Mouse (Mus musculus) hindbrain, embryonic 10.5 days (tissue): ENCODE data around the gene Prrg2. TPM values are rescaled to one million over a fixed set of nuclear protein-coding genes. Genes with fewer than 3 reads are reported as not detected.

Source experiments
- DNase-seq: peaks from one replicate; pipeline ENCODE4 v3.0.0-alpha.2; 2017; ENCODE audit warnings: low spot score
- H3K27ac ChIP-seq: fragments of 300-500 bp; sonication (generic); 2 replicates; pipeline ENCODE4 v1.5.1; 2016; ENCODE audit warnings: mild to moderate bottlenecking, moderate library complexity
- H3K27me3 ChIP-seq: fragments of 300-500 bp; sonication (generic); 2 replicates; pipeline ENCODE4 v1.6.1; 2016; ENCODE audit warnings: mild to moderate bottlenecking; ENCODE audit not compliant: poor library complexity, insufficient read depth, severe bottlenecking
- H3K36me3 ChIP-seq: fragments of 300-500 bp; sonication (generic); 2 replicates; pipeline ENCODE4 v1.6.1; 2016; ENCODE audit warnings: mild to moderate bottlenecking, moderate library complexity
- H3K4me1 ChIP-seq: fragments of 300-500 bp; sonication (generic); replicated peaks from 2 replicates; pipeline ENCODE4 v1.6.1; 2016; ENCODE audit warnings: mild to moderate bottlenecking
- H3K4me3 ChIP-seq: fragments of 300-500 bp; sonication (generic); 2 replicates; pipeline ENCODE4 v1.5.1; 2016; ENCODE audit warnings: mild to moderate bottlenecking, moderate library complexity
- H3K9me3 ChIP-seq: fragments of 300-500 bp; sonication (generic); 2 replicates; pipeline ENCODE4 v1.6.1; 2016; ENCODE audit warnings: mild to moderate bottlenecking, moderate library complexity
- WGBS: fragments of 180-500 bp; shearing (Covaris S2); methylation state at CpG from one replicate; pipeline ENCODE4 v1.1.7; 2016; 5-methylcytosine and 5-hydroxymethylcytosine counted together
- polyA plus RNA-seq: library from polyadenylated mRNA; unstranded; fragments of >200 nt; fragmentation: Nextera tagmentation; extraction: Ambion mirVana; gene quantifications from 2 replicates; pipeline ENCODE4 v1.2.1, GENCODE M21; 2016

Prrg2 gene
- polyA plus RNA-seq, 1 experiment from 2014 or later = 18.6 TPM

GRCm38 (mm10) chr7:45082401-45083299, 20.2 kb upstream of the Prrg2 start:
- Histone ChIP-seq H3K4me1 (peaks cover 12% of the 10 kb centered on the region; the same call in 1 of the 2 replicates), H3K9me3 (peaks cover 4% of the 10 kb centered on the region; the same call in 1 of the 2 replicates), H3K27ac (no peak overlapping the region), H3K4me3 (0 out of 2 replicates have a peak overlapping the region, but pooled peaks have one; percentile 18), H3K27me3 (no peaks in the 10 kb centered on the region), H3K36me3 (peaks cover 56% of the 10 kb centered on the region)
- no peak for DNase-seq
- 68% methylated on average over 25 of the region's 25 CpGs for WGBS

- peaks cover 56% of the 10 kb centered on the region for H3K36me3 ChIP-seq
- WGBS = 45% methylated on average over 5 of the region's 5 CpGs
- peaks cover 12% of the 10 kb centered on the region; the same call in 1 of the 2 replicates for H3K4me1 ChIP-seq
- H3K4me3 ChIP-seq = no peak overlapping the region
- no peak overlapping the region for H3K27ac ChIP-seq
- peaks cover 2% of the 10 kb centered on the region; the same call in 1 of the 2 replicates for H3K9me3 ChIP-seq
- no peaks in the 10 kb centered on the region for H3K27me3 ChIP-seq
- DNase-seq = no peak
Measured at GRCm38 (mm10) chr7:45081016-45081415, 18.5 kb upstream of the Prrg2 start.

GRCm38 (mm10) chr7:45079856-45080255, 17.4 kb upstream of the Prrg2 start:
- Histone ChIP-seq H3K36me3 (peaks cover 57% of the 10 kb centered on the region), H3K27me3 (no peaks in the 10 kb centered on the region), H3K9me3 (no peaks in the 10 kb centered on the region), H3K4me1 (peaks cover 12% of the 10 kb centered on the region; the same call in 1 of the 2 replicates), H3K4me3 (no peak overlapping the region), H3K27ac (no peak overlapping the region)
- DNase-seq = peak; percentile 90
- WGBS = 1% methylated on average over 10 of the region's 10 CpGs

- H3K4me1 ChIP-seq = peaks cover 12% of the 10 kb centered on the region; the same call in 1 of the 2 replicates
- no peak overlapping the region for H3K27ac ChIP-seq
- peaks cover 58% of the 10 kb centered on the region for H3K36me3 ChIP-seq
- WGBS = 41% methylated on average over 9 of the region's 9 CpGs
- no peaks in the 10 kb centered on the region for H3K27me3 ChIP-seq
- no peak overlapping the region for H3K4me3 ChIP-seq
- H3K9me3 ChIP-seq = no peaks in the 10 kb centered on the region
- DNase-seq = peak; percentile 74
Measured at GRCm38 (mm10) chr7:45078513-45078912, 16.0 kb upstream of the Prrg2 start.

GRCm38 (mm10) chr7:45077829-45078228, 15.4 kb upstream of the Prrg2 start:
- no peaks in the 10 kb centered on the region for H3K27me3 ChIP-seq
- H3K4me1 ChIP-seq = peaks cover 7% of the 10 kb centered on the region; the same call in 1 of the 2 replicates
- no peak for DNase-seq
- H3K36me3 ChIP-seq = peaks cover 54% of the 10 kb centered on the region
- no peak overlapping the region for H3K4me3 ChIP-seq
- H3K27ac ChIP-seq = no peak overlapping the region
- H3K9me3 ChIP-seq = no peaks in the 10 kb centered on the region
- WGBS = 93% methylated on average over 2 of the region's 2 CpGs

- DNase-seq = no peak
- WGBS = 89% methylated on average over 14 of the region's 14 CpGs
- 0 out of 2 replicates have a peak, but pooled peaks cover 4% of the 10 kb centered on the region for H3K4me1 ChIP-seq
- no peaks in the 10 kb centered on the region for H3K27me3 ChIP-seq
- no peaks in the 10 kb centered on the region for H3K9me3 ChIP-seq
- peaks cover 49% of the 10 kb centered on the region for H3K36me3 ChIP-seq
- H3K4me3 ChIP-seq = no peak overlapping the region
- H3K27ac ChIP-seq = no peak overlapping the region
Measured at GRCm38 (mm10) chr7:45077322-45077721, 14.8 kb upstream of the Prrg2 start.

- no peak for DNase-seq
- H3K27me3 ChIP-seq = no peaks in the 10 kb centered on the region
- H3K4me1 ChIP-seq = 0 out of 2 replicates have a peak, but pooled peaks cover 4% of the 10 kb centered on the region
- H3K4me3 ChIP-seq = no peak overlapping the region
- 90% methylated on average over 30 of the region's 30 CpGs for WGBS
- no peak overlapping the region for H3K27ac ChIP-seq
- no peaks in the 10 kb centered on the region for H3K9me3 ChIP-seq
- H3K36me3 ChIP-seq = peaks cover 52% of the 10 kb centered on the region
Measured at GRCm38 (mm10) chr7:45076501-45076900, 14.0 kb upstream of the Prrg2 start.

- Histone ChIP-seq H3K27me3 (no peaks in the 10 kb centered on the region), H3K4me3 (no peak overlapping the region), H3K4me1 (0 out of 2 replicates have a peak, but pooled peaks cover 4% of the 10 kb centered on the region), H3K27ac (no peak overlapping the region), H3K36me3 (peaks cover 52% of the 10 kb centered on the region), H3K9me3 (no peaks in the 10 kb centered on the region)
- WGBS = 90% methylated on average over 4 of the region's 4 CpGs
- DNase-seq = no peak
Measured at GRCm38 (mm10) chr7:45075405-45075804, 12.9 kb upstream of the Prrg2 start.

- Histone ChIP-seq H3K27me3 (no peaks in the 10 kb centered on the region), H3K4me3 (no peak overlapping the region), H3K9me3 (no peaks in the 10 kb centered on the region), H3K27ac (no peak overlapping the region), H3K4me1 (no peaks in the 10 kb centered on the region), H3K36me3 (peaks cover 52% of the 10 kb centered on the region)
- WGBS = 88% methylated on average over 12 of the region's 12 CpGs
- DNase-seq = no peak
Measured at GRCm38 (mm10) chr7:45073949-45074348, 11.5 kb upstream of the Prrg2 start.

- H3K4me3 ChIP-seq = no peak overlapping the region
- WGBS = 79% methylated on average over 7 of the region's 7 CpGs
- no peaks in the 10 kb centered on the region for H3K9me3 ChIP-seq
- no peaks in the 10 kb centered on the region for H3K27me3 ChIP-seq
- H3K36me3 ChIP-seq = peaks cover 52% of the 10 kb centered on the region
- no peaks in the 10 kb centered on the region for H3K4me1 ChIP-seq
- no peak overlapping the region for H3K27ac ChIP-seq
- DNase-seq = no peak
Measured at GRCm38 (mm10) chr7:45073171-45073707, 10.8 kb upstream of the Prrg2 start.

- H3K4me3 ChIP-seq = no peak overlapping the region
- peaks cover 44% of the 10 kb centered on the region for H3K36me3 ChIP-seq
- no peaks in the 10 kb centered on the region for H3K9me3 ChIP-seq
- H3K4me1 ChIP-seq = no peaks in the 10 kb centered on the region
- 72% methylated on average over 2 of the region's 2 CpGs for WGBS
- no peak for DNase-seq
- H3K27me3 ChIP-seq = no peaks in the 10 kb centered on the region
- H3K27ac ChIP-seq = no peak overlapping the region
Measured at GRCm38 (mm10) chr7:45072230-45072629, 9.8 kb upstream of the Prrg2 start.

- 93% methylated on average over 2 of the region's 2 CpGs for WGBS
- no peak for DNase-seq
- Histone ChIP-seq H3K4me3 (no peak overlapping the region), H3K4me1 (no peaks in the 10 kb centered on the region; the same call in 1 of the 2 replicates), H3K9me3 (no peaks in the 10 kb centered on the region), H3K36me3 (peaks cover 19% of the 10 kb centered on the region), H3K27ac (no peak overlapping the region), H3K27me3 (no peaks in the 10 kb centered on the region)
Measured at GRCm38 (mm10) chr7:45069671-45070070, 7.2 kb upstream of the Prrg2 start.

GRCm38 (mm10) chr7:45068000-45068318, 5.5 kb upstream of the Prrg2 start:
- H3K36me3 ChIP-seq = 0 out of 2 replicates have a peak, but pooled peaks cover 5% of the 10 kb centered on the region
- peaks cover 12% of the 10 kb centered on the region for H3K4me1 ChIP-seq
- no peaks in the 10 kb centered on the region for H3K9me3 ChIP-seq
- DNase-seq = peak; percentile 59
- H3K27ac ChIP-seq = no peak overlapping the region
- H3K4me3 ChIP-seq = no peak overlapping the region
- WGBS = 32% methylated on average over 5 of the region's 5 CpGs
- no peaks in the 10 kb centered on the region for H3K27me3 ChIP-seq
